Mouse (Mus musculus) lung, embryonic 15.5 days (tissue): ENCODE results near the gene Tas2r139. TPM values are rescaled to one million over a fixed set of nuclear protein-coding genes. Genes with fewer than 3 reads are reported as not detected.
"Not testable (repeated sequence)": the region's sequence is repeated elsewhere in the genome, so short reads cannot be mapped to it uniquely, and the experiment has no call there.

Source experiments
- ATAC-seq: fragments of 200-750 bp; cut with Nextera tagmentation; 2 replicates; pipeline ENCODE4 v1.8.0; 2017; ENCODE audit warnings: moderate number of reproducible peaks, borderline replicate concordance; ENCODE audit not compliant: low FRiP score, low TSS enrichment; ENCODE audit errors: extremely low read depth
- H3K27ac ChIP-seq: fragments of 300-500 bp; sonication (generic); 2 replicates; pipeline ENCODE4 v1.5.1; 2015; ENCODE audit warnings: moderate library complexity, mild to moderate bottlenecking, inconsistent platforms
- H3K27me3 ChIP-seq: fragments of 300-500 bp; sonication (generic); 2 replicates; pipeline ENCODE4 v1.6.1; 2015; ENCODE audit warnings: inconsistent platforms
- H3K36me3 ChIP-seq: fragments of 300-500 bp; sonication (generic); 2 replicates; pipeline ENCODE4 v1.6.1; 2015; ENCODE audit warnings: inconsistent platforms
- H3K4me1 ChIP-seq: fragments of 300-500 bp; sonication (generic); 2 replicates; pipeline ENCODE4 v1.6.1; 2015; ENCODE audit warnings: inconsistent platforms
- H3K4me2 ChIP-seq: fragments of 300-500 bp; sonication (generic); 2 replicates; pipeline ENCODE4 v1.6.1; 2015; ENCODE audit warnings: inconsistent platforms, mild to moderate bottlenecking, moderate library complexity
- H3K4me3 ChIP-seq: fragments of 300-500 bp; sonication (generic); 2 replicates; pipeline ENCODE4 v1.5.1; 2015; ENCODE audit warnings: mild to moderate bottlenecking, inconsistent platforms
- H3K9ac ChIP-seq: fragments of 300-500 bp; sonication (generic); 2 replicates; pipeline ENCODE4 v1.6.1; 2015; ENCODE audit warnings: inconsistent platforms
- H3K9me3 ChIP-seq: fragments of 300-500 bp; sonication (generic); 2 replicates; pipeline ENCODE4 v1.6.1; 2016; ENCODE audit warnings: inconsistent platforms
- whole genome bisulfite sequencing: fragments of 180-500 bp; shearing (Covaris S2); methylation state at CpG from one replicate; pipeline ENCODE4 v1.1.7; 2015; 5-methylcytosine and 5-hydroxymethylcytosine counted together
- polyA plus RNA-seq: library from polyadenylated mRNA; unstranded; fragments of >200 nt; fragmentation: Nextera tagmentation; extraction: Ambion mirVana; gene quantifications from 2 replicates; pipeline ENCODE4 v1.2.1, GENCODE M21; 2015

The Tas2r139 gene
- not detected in 2 replicates for polyA plus RNA-seq

DNA sequence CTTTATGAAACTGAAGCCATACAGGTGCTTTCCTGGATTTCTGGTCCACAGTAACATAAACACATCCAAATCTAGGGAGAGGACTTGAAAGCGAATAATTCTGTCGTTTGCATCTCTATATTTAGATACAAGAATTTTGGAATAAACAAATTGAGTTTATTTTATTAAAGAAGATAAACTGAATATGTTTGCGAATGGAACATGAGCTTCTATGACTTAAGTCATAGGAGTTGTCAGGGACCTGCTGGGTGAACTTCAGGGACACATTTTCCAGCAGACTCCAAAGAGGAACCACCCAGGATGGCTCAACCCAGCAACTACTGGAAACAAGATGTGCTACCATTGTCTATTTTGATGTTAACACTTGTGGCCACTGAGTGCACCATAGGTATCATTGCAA is at the start of gene Tas2r139:
Tas2r139 (plus strand) TSS at position 301 of the 400 bp plus-strand sequence.
- Histone ChIP-seq H3K27me3 (no peaks in the 10 kb centered on the region), H3K4me3 (no peak within 1 kb of the TSS), H3K9me3 (no peaks in the 10 kb centered on the region), H3K27ac (no peak within 1 kb of the TSS), H3K4me1 (no peaks in the 10 kb centered on the region), H3K36me3 (no peaks in the 10 kb centered on the region), H3K9ac (no peak within 1 kb of the TSS), H3K4me2 (no peak within 1 kb of the TSS)
- no peak for ATAC-seq
- WGBS, result 63% methylated on average over 3 of the region's 3 CpGs

DNA sequence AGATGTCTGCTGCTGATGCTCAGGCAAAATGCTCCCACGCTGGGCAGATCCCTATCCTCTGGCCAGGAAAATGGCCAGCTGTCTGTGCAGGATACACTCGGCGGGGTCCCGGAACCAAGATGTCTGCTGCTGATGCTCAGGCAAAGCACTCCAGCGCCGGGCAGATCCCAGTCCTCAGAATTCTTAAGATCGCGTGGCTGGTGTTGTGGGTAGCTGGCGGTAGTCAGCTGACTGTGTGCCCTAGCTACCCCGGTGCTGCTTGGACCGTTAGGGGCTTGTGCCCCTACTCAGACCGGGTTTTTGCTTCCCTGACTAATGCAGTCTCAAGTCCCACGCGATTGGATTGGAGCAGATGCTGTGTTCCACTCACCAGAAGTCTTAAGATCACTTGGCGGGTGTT is 10.4 kb downstream of the Tas2r139 start:
- not testable (repeated sequence) for H3K36me3 ChIP-seq, H3K9ac ChIP-seq, H3K27ac ChIP-seq, H3K4me1 ChIP-seq, H3K27me3 ChIP-seq, H3K4me2 ChIP-seq, ATAC-seq, H3K4me3 ChIP-seq, H3K9me3 ChIP-seq
- 75% methylated on average over 15 of the region's 15 CpGs for WGBS

- H3K9ac ChIP-seq, result no peak overlapping the region
- no peak for ATAC-seq
- no peak overlapping the region for H3K27ac ChIP-seq
- H3K36me3 ChIP-seq, result no peaks in the 10 kb centered on the region
- no peaks in the 10 kb centered on the region for H3K9me3 ChIP-seq
- H3K4me3 ChIP-seq, result no peak overlapping the region
- H3K4me1 ChIP-seq, result no peaks in the 10 kb centered on the region
- 62% methylated on average over 1 of the region's 1 CpGs for WGBS
- H3K27me3 ChIP-seq, result no peaks in the 10 kb centered on the region
- H3K4me2 ChIP-seq, result no peak overlapping the region
Observed at GRCm38 (mm10) chr6:42182462-42182861, 41.7 kb downstream of the Tas2r139 start.

DNA sequence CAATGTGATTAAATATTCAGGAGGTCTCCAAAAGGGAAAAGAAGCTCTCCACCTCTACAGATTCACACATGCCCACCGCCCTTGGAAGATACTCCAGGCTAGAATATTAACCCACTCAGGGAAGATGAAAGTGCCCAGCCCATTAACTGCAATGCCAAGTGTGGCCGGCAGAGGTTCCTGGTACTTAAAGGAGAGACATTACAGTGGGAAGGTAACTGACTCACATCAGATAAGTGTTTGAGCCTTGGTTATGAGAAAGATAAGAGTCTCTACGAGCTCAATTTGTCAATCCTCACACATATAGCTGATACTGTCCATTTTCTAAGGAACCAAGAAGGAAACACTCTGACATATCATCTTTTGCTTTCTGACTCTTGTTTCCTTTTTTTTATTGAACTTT is 45.5 kb downstream of the Tas2r139 start:
- no peak for ATAC-seq
- H3K27me3 ChIP-seq, result no peaks in the 10 kb centered on the region
- H3K9ac ChIP-seq, result no peak overlapping the region
- WGBS, result 43% methylated on average over 3 of the region's 3 CpGs
- no peaks in the 10 kb centered on the region for H3K36me3 ChIP-seq
- no peaks in the 10 kb centered on the region for H3K4me1 ChIP-seq
- no peaks in the 10 kb centered on the region for H3K9me3 ChIP-seq
- H3K27ac ChIP-seq, result no peak overlapping the region
- H3K4me3 ChIP-seq, result no peak overlapping the region
- H3K4me2 ChIP-seq, result no peak overlapping the region

Other genes starting within 250 kb of the Tas2r139 start
- not detected in 2 replicates for gene Sval1, start 189.3 kb upstream of the Tas2r139 start, polyA plus RNA-seq
- not detected in 2 replicates for gene Sval3, start 172.8 kb upstream of the Tas2r139 start, polyA plus RNA-seq
- not detected in 2 replicates for gene Sva, start 102.5 kb upstream of the Tas2r139 start, polyA plus RNA-seq
- not detected in 2 replicates for gene Tas2r144, start 74.4 kb downstream of the Tas2r139 start, polyA plus RNA-seq
- gene Gstk1, start 105.0 kb downstream of the Tas2r139 start, polyA plus RNA-seq, result 43.6 and 46.2 TPM in 2 replicates
- gene Tmem139, start 121.0 kb downstream of the Tas2r139 start, polyA plus RNA-seq, result 3.6 and 4.1 TPM in 2 replicates
- 73.4 and 73.5 TPM in 2 replicates for gene Casp2, start 124.0 kb downstream of the Tas2r139 start, polyA plus RNA-seq
- 0.14 and 0.24 TPM in 2 replicates for gene Clcn1, start 145.7 kb downstream of the Tas2r139 start, polyA plus RNA-seq
- gene Fam131b, start 183.7 kb downstream of the Tas2r139 start, polyA plus RNA-seq, result 0.06 and 0.14 TPM in 2 replicates
- 161 and 167 TPM in 2 replicates for gene Zyx, start 208.7 kb downstream of the Tas2r139 start, polyA plus RNA-seq
- gene Epha1, start 232.3 kb downstream of the Tas2r139 start, polyA plus RNA-seq, result 14.2 and 16.9 TPM in 2 replicates